Mouse (Mus musculus) spleen, adult 2 months (tissue): ENCODE data around the gene Gns.

Experiments used
- CTCF ChIP-seq: fragments of 200-500 bp; IDR thresholded peaks from 2 replicates; pipeline ENCODE4 v1.5.1; 2011; ENCODE audit warnings: mild to moderate bottlenecking, inconsistent platforms; ENCODE audit not compliant: insufficient read depth, insufficient read length, insufficient replicate concordance; ENCODE audit errors: extremely low read depth
- POLR2A ChIP-seq: fragments of 200-500 bp; IDR thresholded peaks from 2 replicates; pipeline ENCODE4 v1.6.1; 2011; ENCODE audit warnings: low read depth, low read length, inconsistent platforms

DNA sequence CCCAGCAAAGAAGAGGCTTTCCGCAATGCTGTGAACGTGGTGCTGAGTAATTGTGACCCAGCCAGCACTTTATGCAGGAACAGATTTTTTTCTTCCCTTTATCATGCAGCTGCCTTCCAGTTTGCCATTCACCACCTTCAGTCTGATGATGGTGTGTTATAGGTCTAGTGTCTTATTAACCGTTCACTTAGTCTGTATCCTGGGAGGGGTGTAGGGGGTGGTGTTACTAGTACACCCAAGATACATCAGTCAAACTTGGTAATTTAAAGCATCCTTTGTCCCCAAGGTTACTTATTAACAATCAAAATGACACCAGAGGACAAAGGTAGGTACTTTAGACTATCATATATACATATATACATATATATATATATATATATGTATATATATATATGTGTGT, 59.6 kb downstream of the Gns start:
- TF ChIP-seq CTCF: no peak
- no peak for TF ChIP-seq POLR2A
